Mouse (Mus musculus) adrenal gland, postnatal 4 days (tissue): ENCODE measurements around the gene S1pr2. TPM values are rescaled to one million over a fixed set of nuclear protein-coding genes. Genes with fewer than 3 reads are reported as not detected.
"Not testable (repeated sequence)": the region's sequence is repeated elsewhere in the genome, so short reads cannot be mapped to it uniquely, and the experiment has no call there.

Source experiments
- DNase-seq, 2 experiments: peaks; one replicate each; pipeline ENCODE4 v3.0.0; 2021 to 2022; ENCODE audit warnings: low spot score in 2 of 2, mixed read lengths in 2 of 2
- long read RNA-seq, 2 experiments: library from polyadenylated mRNA; stranded (forward); transcript quantifications; one replicate each; pipeline ENCODE4 v2.0.0; 2021
- total RNA-seq, 2 experiments: library from RNA; stranded (reverse); gene quantifications; 2 replicates each; pipeline ENCODE4 v1.2.3; 2021

S1pr2 gene
- 10 to 100 TPM; 12.2 to 17.0 TPM for total RNA-seq
- long read RNA-seq, experiment 1, full-length matches to known transcripts, result 20 of 21 reads
- long read RNA-seq, experiment 1, partial matches to known transcripts, result 0 of 21 reads
- long read RNA-seq, experiment 1, other reads (novel, unspliced or antisense), result 1 of 21 reads
- long read RNA-seq, experiment 2, full-length matches to known transcripts, result 21 of 31 reads
- long read RNA-seq, experiment 2, partial matches to known transcripts, result 0 of 31 reads
- long read RNA-seq, experiment 2, other reads (novel, unspliced or antisense), result 10 of 31 reads

DNA sequence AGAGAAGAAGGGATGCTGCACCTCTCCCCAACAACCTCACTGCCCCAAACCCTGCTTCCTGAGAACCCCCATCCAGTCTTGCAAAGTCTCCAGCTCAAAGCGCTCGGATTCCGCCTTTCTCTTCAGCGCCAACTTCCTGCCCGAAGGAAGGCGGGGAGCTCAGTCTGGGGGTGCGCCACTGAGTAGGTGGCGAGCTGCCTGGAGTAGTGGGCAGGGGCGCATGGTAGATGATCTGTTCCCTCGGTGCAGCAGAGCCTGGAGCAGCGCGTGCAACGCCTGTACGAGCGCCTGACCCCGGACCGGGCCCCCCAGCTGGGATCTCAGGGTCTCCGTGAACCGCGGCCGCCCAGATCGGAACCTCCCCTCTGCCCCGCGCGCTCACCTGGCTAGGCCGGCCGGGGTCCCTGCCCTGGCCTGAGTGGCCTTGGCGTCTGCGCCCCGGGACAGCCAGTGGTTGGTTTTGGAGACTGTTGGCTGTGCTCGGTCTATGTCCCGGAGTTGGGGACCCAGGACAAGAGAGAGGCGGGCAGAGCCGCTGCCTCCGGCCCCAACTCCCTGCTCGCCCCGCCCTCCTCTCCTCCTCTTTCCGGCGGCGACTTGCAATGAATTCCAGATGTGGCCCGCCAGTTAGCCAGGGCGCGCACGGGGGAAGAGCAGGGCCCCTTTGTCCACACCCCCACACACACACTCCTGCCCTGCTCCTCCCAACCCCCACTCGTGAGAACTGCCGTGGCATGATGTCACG lies at the start of gene S1pr2:
Gene S1pr2, minus strand, starts transcription at position 566 of the 745 bp plus-strand sequence.
- peak; percentile 63 to 71 for DNase-seq

DNA sequence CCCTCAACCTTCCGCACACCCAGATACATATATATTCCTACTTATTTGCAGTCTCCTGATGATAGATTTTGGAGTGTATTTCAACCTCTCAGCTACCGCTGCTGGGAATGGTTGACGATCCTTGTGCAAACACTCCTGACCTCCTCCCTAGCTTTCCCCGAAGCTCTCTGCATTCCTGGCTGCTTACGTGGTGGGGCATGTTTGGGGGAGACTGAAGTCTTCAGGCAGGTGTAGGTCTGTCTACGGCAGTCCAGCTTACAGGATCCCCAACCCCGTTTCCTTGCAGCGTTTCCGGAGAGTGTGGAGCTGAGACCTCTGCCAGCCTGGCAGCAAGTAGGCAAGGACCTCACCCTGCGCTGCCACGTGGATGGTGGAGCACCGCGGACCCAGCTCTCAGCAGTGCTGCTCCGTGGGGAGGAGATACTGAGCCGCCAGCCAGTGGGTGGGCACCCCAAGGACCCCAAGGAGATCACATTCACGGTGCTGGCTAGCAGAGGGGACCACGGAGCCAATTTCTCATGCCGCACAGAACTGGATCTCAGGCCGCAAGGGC lies 48.8 kb upstream of the S1pr2 start:
- DNase-seq, result no peak

- no peak for DNase-seq
Measured at GRCm38 (mm10) chr9:21022726-21023125, 46.1 kb upstream of the S1pr2 start.

GRCm38 (mm10) chr9:21022288-21022687 lies 45.7 kb upstream of the S1pr2 start:
- DNase-seq, result no peak

DNA sequence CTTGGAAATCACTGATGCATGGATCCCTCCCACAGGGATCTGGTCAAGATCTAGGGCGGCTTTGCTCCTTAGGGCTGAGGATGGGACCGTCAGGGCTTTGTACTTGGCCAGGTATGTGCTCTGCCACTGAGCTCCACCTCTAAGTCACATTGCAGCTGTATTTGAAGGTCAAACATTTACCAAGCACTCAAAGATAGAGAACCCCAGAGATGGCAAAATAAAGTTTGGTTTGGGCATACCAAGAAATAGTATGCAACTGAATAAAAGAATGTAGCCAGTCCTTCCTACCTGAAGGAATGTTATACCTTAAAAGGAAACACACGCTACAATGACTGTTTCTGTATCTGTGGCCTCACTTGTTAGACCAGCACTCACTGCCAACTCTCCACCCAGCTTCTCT lies 44.8 kb upstream of the S1pr2 start:
- no peak for DNase-seq

GRCm38 (mm10) chr9:21018600-21018999 lies 42.0 kb upstream of the S1pr2 start:
- DNase-seq, result no peak

DNA sequence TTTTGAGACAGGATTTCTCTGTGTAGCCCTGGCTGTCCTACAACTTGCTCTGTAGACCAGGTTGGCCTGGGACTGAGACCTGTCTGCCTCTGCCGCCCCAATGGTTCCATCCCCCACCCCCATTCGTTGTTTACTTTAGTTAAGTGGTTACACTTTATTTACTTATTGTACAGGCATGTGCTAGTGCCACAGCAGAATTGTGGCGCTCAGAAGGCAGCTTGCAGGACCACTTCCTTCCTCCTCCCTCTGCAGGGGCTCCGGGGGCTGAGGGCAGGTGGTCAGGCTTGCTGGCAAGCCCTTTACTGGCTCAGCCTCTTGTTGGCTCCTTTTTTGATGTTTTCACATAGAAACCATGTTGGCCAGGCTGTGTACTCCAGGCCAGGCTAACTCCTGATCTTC lies 40.6 kb upstream of the S1pr2 start:
- DNase-seq, result no peak

DNA sequence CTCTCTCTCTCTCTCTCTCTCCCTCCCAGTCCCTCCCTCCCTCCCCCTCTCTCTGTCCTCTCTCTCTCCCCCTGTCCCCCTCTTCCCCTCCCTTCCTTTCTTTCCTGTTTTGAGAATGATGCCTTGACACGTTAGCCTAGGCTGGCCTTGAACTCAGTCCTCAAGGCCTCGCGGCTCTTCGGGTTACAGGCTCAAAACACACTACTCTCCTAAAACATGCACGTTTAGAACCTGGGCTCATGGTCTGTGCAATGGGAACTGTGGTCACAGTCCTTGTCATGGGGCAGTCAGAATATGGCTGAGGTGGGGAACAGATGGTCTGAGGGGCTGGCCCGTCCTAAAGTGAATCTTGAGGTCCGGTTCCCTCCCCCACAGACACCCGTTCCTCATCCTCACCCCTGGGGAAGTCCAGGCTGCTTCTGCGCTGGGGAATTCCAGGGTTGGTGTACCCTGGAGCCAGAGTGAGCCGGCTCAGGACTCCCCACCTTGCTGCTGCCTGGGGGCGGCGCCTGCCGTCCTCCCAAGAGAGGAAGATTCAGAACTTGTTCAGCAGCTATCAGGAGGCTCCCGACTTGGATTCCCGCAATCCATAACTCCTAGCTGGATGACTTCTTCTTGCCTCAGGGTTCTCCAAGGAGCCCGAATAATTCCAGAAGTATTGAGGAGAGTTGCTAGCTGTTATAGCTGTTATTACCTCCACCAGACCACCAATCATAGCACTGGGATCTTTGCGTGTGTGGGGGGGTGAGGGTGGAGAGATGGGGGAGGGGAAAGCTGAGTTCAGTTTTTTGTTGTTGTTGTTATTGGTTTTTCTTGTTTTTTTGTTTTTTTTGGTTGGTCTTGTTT lies 40.0 kb upstream of the S1pr2 start:
- DNase-seq, result no peak

DNA sequence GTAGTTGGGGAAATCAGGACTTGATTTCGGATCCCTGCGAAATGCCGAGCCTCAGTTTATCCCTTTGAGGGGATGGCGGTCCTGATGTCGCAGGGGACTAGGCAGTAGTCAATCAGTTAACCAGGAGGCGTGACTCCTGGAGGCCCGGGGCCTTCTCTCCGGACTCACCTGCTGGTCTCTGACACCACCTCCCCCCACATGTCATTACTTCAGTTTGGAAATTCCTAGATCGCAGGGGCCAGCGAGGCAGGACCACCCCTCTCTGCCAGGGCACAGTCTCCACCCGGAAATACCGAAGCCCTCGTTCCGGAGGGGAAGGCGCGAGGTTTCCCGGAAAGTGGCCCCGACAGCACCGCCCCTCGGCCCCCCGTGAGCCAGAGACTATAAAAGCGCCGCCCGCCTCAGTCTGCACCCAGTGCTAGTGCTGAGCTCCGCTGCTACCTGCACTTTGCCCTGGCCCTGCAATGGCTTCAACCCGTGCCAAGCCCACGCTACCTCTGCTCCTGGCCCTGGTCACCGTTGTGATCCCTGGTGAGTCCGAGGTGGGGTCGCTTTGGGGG lies 39.1 kb upstream of the S1pr2 start, which contains the start of gene Icam1:
Gene Icam1, plus strand, starts transcription at position 415 of the 560 bp plus-strand sequence.
- peak in 1 of 2 experiments; percentile 46 for DNase-seq

- DNase-seq, result no peak
Measured at GRCm38 (mm10) chr9:21014691-21015570, 38.4 kb upstream of the S1pr2 start.

GRCm38 (mm10) chr9:21012368-21012767 lies 35.8 kb upstream of the S1pr2 start:
- no peak for DNase-seq

DNA sequence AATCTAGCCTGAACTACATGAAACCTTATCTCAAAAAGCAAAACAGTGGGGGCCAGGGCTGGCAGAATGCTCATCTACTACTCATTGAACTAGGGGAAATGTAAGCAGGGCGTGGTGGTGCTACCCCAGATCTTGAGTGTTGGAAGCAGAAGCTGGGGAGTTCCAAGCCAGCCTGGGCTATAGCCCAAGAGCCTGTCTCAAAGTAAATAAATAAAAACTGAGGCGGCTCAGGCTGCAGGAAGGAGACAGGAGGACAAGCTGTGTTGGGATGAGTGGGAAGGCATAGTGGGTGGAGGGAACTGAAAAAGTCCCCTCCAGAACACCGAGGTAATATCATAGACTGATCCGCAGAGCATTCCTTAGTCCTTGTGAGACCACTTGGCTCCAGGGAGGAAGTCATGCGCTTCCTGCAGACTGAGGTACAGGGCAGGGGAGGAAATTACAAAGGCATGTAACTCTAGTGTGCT lies 35.3 kb upstream of the S1pr2 start:
- DNase-seq, result no peak

- not testable (repeated sequence) for DNase-seq
Measured at GRCm38 (mm10) chr9:21010939-21011541, 34.5 kb upstream of the S1pr2 start.

DNA sequence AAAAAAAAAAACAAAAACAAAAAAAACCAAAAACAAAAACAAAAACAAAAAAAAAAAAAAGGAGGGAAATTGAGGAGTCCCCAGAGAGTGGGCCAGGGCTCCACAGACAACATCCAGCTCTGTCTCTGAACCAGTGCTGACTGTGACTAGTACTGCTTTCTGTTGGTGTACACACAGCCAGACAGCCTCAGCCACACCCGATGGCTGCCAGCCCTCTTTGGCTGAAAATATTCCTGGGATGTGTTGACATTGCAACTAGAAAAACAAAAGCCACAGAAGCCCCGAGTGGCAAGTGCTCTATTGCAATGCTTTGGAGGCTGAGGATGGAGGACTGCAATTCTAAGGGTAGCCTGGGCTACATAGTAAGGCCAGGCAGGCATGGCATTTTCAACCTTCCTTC lies 33.8 kb upstream of the S1pr2 start:
- DNase-seq, result no peak

GRCm38 (mm10) chr9:21008007-21008406 lies 31.4 kb upstream of the S1pr2 start:
- no peak for DNase-seq

DNA sequence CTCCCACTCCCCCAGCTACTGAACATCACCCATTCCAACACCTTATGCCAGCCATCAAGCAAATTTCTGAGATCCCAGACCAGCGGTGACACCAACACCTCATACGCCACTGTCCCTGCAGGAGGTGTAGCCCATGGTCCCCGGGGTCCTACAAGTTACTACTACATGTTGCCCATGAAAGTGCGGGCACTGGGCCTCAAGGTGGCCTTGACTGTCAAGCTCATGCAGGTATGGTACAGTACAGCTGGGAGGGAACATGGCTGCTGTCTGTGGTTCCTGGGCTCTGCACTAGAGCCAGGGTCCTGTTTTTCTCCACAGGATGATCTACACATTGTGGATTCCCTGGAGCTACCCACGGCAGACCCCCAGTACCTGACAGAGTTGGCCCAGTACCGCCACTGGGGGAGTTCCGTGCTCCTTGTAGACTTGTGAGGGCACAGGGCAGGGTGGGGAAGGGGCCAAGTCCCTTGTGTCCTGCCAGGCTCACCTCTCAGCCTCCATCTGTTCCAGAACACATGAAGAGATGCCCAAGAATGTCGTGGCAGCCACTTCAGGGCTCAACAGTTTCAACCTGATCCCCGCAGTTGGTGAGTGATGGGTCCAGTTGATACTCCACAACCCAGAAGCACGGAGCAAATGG lies 30.9 kb upstream of the S1pr2 start:
- no peak for DNase-seq

- peak; percentile 71 to 77 for DNase-seq
Measured at GRCm38 (mm10) chr9:21002627-21003551, 26.3 kb upstream of the S1pr2 start, which contains the start of gene Mrpl4. Gene Mrpl4 (plus strand): TSS chr9:21002738.

- no peak for DNase-seq
Measured at GRCm38 (mm10) chr9:21002270-21002626, 25.7 kb upstream of the S1pr2 start.
